Mouse (Mus musculus): ENCODE data around the gene Ppp4r1. TPM values are rescaled to one million over a fixed set of nuclear protein-coding genes. Genes with fewer than 3 reads are reported as not detected.
A peak's percentile ranks its signal among the peaks of the same experiment; 100 is the strongest.

Ppp4r1 gene
- total and polyA plus RNA-seq, 3 experiments = 25.3 to 43.3 (median 36.9) TPM

GRCm38 (mm10) chr17:65783182-65784161 lies 1.1 kb downstream of the Ppp4r1 start:
- H3K79me2 ChIP-seq (replicated peaks; ENCODE audit: control insufficient read depth, insufficient read depth, low read length) = no peaks in the 10 kb centered on the region; the same call in none of the 2 replicates
- DNase-seq = peak; percentile 83 to 87
- H3K4me1 ChIP-seq (ENCODE audit: control insufficient read depth, insufficient read depth, low read length) = peaks cover 3% of the 10 kb centered on the region
- H3K4me3 ChIP-seq = peak overlapping the region; percentile 73
- H3K9ac ChIP-seq (ENCODE audit: low read depth, low read length) = peak overlapping the region; percentile 100
- TF ChIP-seq POLR2A (IDR thresholded peaks at IDR 0.05; ENCODE audit: insufficient read depth, low read depth, low read length) = peak; percentile 30
- no peak for TF ChIP-seq EP300 (IDR thresholded peaks at IDR 0.05; ENCODE audit: insufficient read depth, low read depth, low read length)
- 8% methylated on average over 105 of the region's 135 CpGs for WGBS
- no peaks in the 10 kb centered on the region for H3K27me3 ChIP-seq (ENCODE audit: control insufficient read depth, insufficient read depth, low read length)
- intact Hi-C loops (cut with DNase I) = loop anchor here (2.0 kb wide), 2 partner anchors 77 to 171 kb away; partner anchors contain the start of gene Vapa
- H3K27ac ChIP-seq = peak overlapping the region; percentile 96
- peaks cover 2% of the 10 kb centered on the region; the same call in 1 of the 2 replicates for H3K36me3 ChIP-seq (ENCODE audit: control insufficient read depth, insufficient read depth, low read length)

GRCm38 (mm10) chr17:65784610-65785140 lies 2.3 kb downstream of the Ppp4r1 start:
- no peak overlapping the region for H3K9ac ChIP-seq (ENCODE audit: low read depth, low read length)
- DNase-seq = no peak
- H3K79me2 ChIP-seq (replicated peaks; ENCODE audit: control insufficient read depth, insufficient read depth, low read length) = peaks cover 2% of the 10 kb centered on the region
- WGBS = 48% methylated on average over 8 of the region's 8 CpGs
- no peaks in the 10 kb centered on the region for H3K27me3 ChIP-seq (ENCODE audit: control insufficient read depth, insufficient read depth, low read length)
- peaks cover 8% of the 10 kb centered on the region for H3K4me1 ChIP-seq (ENCODE audit: control insufficient read depth, insufficient read depth, low read length)
- peak overlapping the region; percentile 96; the same call in 1 of the 2 replicates for H3K27ac ChIP-seq
- no peak overlapping the region for H3K4me3 ChIP-seq
- peaks cover 2% of the 10 kb centered on the region; the same call in 1 of the 2 replicates for H3K36me3 ChIP-seq (ENCODE audit: control insufficient read depth, insufficient read depth, low read length)
- TF ChIP-seq CTCF (IDR thresholded peaks at IDR 0.05) (no peak), EP300 (IDR thresholded peaks at IDR 0.05; ENCODE audit: insufficient read depth, low read depth, low read length) (no peak)
- intact Hi-C loops (cut with DNase I) = loop anchor here (2.0 kb wide), 2 partner anchors 78 to 172 kb away; partner anchors contain the start of gene Vapa

GRCm38 (mm10) chr17:65785707-65786106 lies 3.3 kb downstream of the Ppp4r1 start:
- H3K27me3 ChIP-seq (ENCODE audit: control insufficient read depth, insufficient read depth, low read length) = no peaks in the 10 kb centered on the region
- TF ChIP-seq EP300 (IDR thresholded peaks at IDR 0.05; ENCODE audit: insufficient read depth, low read depth, low read length) = no peak
- no peak for TF ChIP-seq POLR2A (IDR thresholded peaks at IDR 0.05; ENCODE audit: insufficient read depth, low read depth, low read length)
- TF ChIP-seq CTCF (IDR thresholded peaks at IDR 0.05) = no peak
- no peak for DNase-seq
- H3K9ac ChIP-seq (ENCODE audit: low read depth, low read length) = no peak overlapping the region
- H3K27ac ChIP-seq = no peak overlapping the region
- intact Hi-C loops (cut with DNase I) = loop anchor here (2.0 kb wide), 2 partner anchors 79 to 173 kb away; partner anchors contain the start of gene Vapa
- peaks cover 2% of the 10 kb centered on the region; the same call in 1 of the 2 replicates for H3K36me3 ChIP-seq (ENCODE audit: control insufficient read depth, insufficient read depth, low read length)
- H3K79me2 ChIP-seq (replicated peaks; ENCODE audit: control insufficient read depth, insufficient read depth, low read length) = peaks cover 2% of the 10 kb centered on the region
- H3K4me3 ChIP-seq = no peak overlapping the region
- H3K4me1 ChIP-seq (ENCODE audit: control insufficient read depth, insufficient read depth, low read length) = peaks cover 8% of the 10 kb centered on the region

GRCm38 (mm10) chr17:65786225-65786624 lies 3.9 kb downstream of the Ppp4r1 start:
- 42% methylated on average over 7 of the region's 7 CpGs for WGBS
- Histone ChIP-seq H3K4me1 (ENCODE audit: control insufficient read depth, insufficient read depth, low read length) (peaks cover 8% of the 10 kb centered on the region), H3K36me3 (ENCODE audit: control insufficient read depth, insufficient read depth, low read length) (peaks cover 2% of the 10 kb centered on the region; the same call in 1 of the 2 replicates), H3K4me3 (no peak overlapping the region), H3K9ac (ENCODE audit: low read depth, low read length) (no peak overlapping the region), H3K79me2 (replicated peaks; ENCODE audit: control insufficient read depth, insufficient read depth, low read length) (peaks cover 3% of the 10 kb centered on the region), H3K27ac (no peak overlapping the region), H3K27me3 (ENCODE audit: control insufficient read depth, insufficient read depth, low read length) (no peaks in the 10 kb centered on the region)
- DNase-seq = no peak
- TF ChIP-seq CTCF (IDR thresholded peaks at IDR 0.05) (peak; percentile 69), EP300 (IDR thresholded peaks at IDR 0.05; ENCODE audit: insufficient read depth, low read depth, low read length) (no peak)
- intact Hi-C loops (cut with DNase I) = no loop called here

GRCm38 (mm10) chr17:65787261-65787660 lies 4.9 kb downstream of the Ppp4r1 start:
- intact Hi-C loops (cut with DNase I) = no loop called here
- WGBS = 56% methylated on average over 4 of the region's 4 CpGs

More at GRCm38 (mm10) chr17:65787261-65787660, 4.9 kb downstream of the Ppp4r1 start:
- no peak for DNase-seq
- H3K27ac ChIP-seq = peak overlapping the region; percentile 28
- no peak overlapping the region for H3K4me3 ChIP-seq
- peaks cover 6% of the 10 kb centered on the region for H3K79me2 ChIP-seq (replicated peaks; ENCODE audit: control insufficient read depth, insufficient read depth, low read length)
- H3K27me3 ChIP-seq (ENCODE audit: control insufficient read depth, insufficient read depth, low read length) = no peaks in the 10 kb centered on the region
- H3K9ac ChIP-seq (ENCODE audit: low read depth, low read length) = no peak overlapping the region
- peaks cover 8% of the 10 kb centered on the region for H3K4me1 ChIP-seq (ENCODE audit: control insufficient read depth, insufficient read depth, low read length)
- no peak for TF ChIP-seq EP300 (IDR thresholded peaks at IDR 0.05; ENCODE audit: insufficient read depth, low read depth, low read length)
- TF ChIP-seq POLR2A (IDR thresholded peaks at IDR 0.05; ENCODE audit: insufficient read depth, low read depth, low read length) = no peak
- TF ChIP-seq CTCF (IDR thresholded peaks at IDR 0.05) = no peak
- H3K36me3 ChIP-seq (ENCODE audit: control insufficient read depth, insufficient read depth, low read length) = peaks cover 2% of the 10 kb centered on the region; the same call in 1 of the 2 replicates

Data from heart, adult 2 months (tissue).